Mouse (Mus musculus) liver, adult (tissue): ENCODE results near the gene Klk12.

Experiments used
- GATA4 ChIP-seq: IDR thresholded peaks from 2 replicates; pipeline ENCODE4 v1.6.1; 2014; ENCODE audit warnings: mild to moderate bottlenecking, low read length; ENCODE audit not compliant: insufficient replicate concordance

Gene Klk12

DNA sequence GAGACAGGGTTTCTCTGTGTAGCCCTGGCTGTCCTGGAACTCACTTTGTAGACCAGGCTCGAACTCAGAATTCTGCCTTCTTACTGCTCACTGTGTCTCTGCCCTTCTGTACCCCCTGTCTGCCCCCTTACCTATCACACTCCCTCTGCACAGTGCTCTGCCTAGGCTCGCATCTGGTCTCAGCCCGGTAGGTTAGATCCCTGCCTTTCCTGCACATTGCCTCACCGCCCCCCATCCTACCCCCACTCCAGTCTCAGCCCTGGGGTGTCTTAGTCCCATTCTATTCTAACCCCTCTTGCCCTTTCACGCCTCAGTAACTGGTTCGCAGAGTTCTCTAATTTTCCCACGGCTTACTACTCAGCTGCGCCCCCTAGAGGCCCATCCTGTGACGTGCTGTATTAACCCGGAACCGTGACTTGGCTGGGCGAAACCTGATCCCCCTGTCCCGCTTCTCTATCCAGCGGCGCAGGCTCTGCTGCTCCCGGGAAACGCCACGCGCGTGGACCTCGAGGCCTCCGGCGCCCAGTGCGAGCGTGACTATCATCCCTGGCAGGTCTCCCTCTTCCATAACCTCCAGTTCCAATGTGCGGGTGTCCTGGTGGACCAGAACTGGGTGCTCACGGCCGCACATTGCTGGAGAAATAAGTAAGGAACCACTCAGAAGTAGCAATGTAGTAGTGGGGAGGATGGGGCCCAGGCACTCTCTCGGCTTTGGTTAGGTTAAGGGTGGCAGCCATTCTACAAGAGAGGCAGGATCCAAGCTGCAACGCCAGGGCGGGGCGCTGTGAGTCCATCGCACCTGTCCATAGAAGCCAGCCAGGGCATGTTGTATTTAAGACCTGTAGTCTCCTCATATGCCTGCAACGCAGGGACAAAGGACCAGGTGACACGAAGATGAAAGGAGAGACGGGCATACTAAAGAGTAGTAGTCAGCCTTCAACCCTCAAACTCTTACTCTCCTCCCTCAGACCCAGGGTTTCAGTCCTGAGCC, 13.9 kb downstream of the Klk12 start:
- no peak for TF ChIP-seq GATA4

DNA sequence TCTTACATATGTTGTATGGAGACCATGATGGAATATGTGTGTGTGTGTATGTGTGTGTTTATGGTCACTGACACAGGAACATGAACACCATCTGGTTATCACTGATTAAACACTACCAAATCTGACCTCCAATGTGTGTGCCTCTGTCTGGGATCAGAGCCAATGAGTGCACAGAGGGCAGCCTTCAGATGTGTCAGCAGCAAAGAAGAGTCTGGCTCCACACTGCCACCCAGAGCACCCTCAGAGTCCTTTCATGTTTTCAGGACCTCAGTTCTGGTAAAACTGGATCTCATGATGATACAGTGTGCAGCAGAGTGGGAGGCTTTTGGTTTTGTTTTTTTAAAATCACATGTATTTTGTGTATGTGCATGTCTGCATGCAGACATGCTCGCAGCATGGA, 16.6 kb downstream of the Klk12 start:
- TF ChIP-seq GATA4, result no peak

DNA sequence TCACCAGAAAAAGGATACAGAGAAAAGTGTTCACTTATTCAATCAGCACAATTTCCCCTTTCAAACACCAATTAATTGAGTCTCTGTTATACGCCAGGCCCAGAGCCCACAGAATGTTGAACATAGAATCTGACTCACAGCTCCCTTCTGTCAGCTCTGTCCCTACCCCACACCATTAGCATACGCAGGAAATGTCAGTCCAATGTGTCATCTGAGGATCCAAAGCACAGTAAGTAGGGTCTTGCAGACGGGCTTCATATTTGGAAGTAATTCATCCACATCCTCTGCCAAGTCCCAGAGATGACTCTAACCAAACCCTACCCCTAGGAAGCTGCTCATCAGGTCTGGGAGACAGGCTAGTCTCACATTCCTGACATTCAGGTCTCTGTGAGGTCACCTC, 19.4 kb downstream of the Klk12 start:
- TF ChIP-seq GATA4, result no peak

DNA sequence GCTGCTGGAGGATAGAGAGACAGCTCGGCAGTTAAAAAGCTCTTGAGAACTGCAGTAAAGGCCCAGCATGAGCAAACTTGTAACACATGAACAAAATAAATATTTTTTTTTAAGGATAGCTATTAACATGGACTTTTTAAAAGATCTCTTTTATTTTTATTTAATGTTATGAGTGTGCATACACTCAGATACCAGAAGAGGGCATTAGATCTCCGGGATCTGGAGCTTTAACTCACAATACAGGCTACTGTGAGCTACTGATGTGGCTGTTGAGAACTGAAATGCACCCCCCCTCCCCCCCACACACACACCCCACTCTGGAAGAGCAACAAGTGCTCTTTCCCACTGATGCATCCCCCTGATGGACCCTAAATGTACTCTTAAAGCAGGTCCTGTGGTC, 20.6 kb downstream of the Klk12 start:
- no peak for TF ChIP-seq GATA4

DNA sequence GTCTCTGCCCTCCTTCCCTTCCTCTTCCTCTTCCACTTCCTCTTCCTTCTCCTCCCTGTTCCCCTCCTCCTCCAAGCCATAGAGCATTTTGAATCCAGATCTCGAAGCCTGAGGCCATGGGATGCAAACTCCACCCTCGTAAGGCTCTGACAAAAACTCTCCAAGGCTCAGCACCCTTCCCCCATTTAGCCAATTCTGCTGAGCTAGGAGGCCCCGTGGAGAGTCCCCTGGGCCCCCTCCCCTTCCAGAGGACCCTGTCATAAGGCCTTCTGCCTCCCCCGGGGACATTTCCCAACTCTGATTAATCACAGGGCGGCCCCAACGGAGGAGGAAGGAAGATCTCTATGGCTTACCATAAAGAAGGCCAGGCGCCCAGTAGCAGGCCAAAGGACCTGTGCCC, 22.9 kb downstream of the Klk12 start, which contains the start of gene Klk9:
TSS of gene Klk9 (plus strand) at position 301 of the 400 bp plus-strand sequence.
- no peak for TF ChIP-seq GATA4

DNA sequence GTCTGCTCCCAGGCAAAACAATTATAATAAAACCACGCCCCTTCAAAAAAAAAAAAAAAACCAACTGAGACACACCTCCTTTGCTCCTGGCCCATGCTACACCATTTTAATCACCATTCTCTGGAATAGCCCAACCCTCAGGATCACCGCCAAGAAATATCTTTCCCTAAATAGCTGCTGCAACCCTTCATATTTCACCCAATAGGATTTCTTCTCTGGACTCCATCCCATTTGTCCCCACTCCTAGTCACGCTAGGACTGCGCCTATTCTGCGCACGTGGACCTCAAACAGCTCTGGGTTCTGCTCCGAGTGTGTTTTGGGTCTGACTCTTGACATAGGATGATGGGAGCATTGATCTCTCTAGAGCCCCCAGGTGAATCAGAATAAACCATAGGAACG, 27.7 kb downstream of the Klk12 start:
- TF ChIP-seq GATA4, result no peak

DNA sequence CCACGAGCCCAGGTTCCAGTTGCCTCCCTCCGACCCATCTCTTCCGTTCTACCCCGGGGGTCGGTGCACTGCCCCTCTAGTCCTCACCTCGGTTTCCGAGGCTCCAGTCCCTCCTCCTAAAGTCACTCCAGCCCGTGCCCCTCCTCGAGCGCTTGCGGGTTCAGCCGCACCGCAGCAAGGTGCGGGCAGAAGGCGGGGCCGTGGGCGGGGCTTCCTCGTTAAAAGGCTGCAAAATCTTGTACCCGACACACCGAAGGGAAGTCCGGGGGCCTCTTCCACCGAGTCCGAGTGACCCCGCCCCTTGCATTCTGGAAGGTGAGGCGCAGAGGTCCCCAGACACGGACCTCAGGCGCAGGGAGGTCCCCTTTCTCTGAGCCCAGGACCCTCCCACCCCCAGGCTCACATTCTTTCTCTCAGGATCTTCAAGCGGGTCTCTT, 28.7 kb downstream of the Klk12 start, which contains the start of gene Klk8:
TSS of gene Klk8 (plus strand) at position 245 of the 437 bp plus-strand sequence.
- TF ChIP-seq GATA4, result no peak

DNA sequence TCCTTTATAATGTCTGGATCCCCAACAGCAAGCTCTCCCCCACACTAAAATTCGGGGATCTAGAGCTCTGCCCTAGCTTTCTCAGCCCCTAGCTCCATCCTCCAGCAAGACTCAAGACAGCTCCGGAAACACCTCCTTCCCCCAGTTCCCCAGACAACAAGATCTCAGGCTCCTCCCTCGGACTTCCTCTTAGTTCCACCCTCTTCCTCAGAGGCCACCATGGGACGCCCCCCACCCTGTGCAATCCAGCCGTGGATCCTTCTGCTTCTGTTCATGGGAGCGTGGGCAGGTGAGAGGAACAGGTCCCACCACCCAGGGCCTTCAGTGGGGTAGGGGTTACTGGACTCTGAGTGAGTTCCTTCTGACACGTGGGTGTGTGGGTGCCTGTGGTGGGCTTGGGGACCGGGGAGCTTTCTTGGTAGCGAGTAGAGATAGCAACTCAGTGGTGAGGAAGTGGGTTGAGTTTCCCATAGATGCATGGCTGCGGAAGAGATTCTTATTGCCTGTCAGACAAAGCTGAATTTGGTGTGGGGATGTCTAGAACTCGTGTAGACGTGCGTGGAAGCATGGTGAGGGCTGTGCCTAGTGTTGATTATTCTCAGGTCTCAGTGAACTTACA, 29.3 kb downstream of the Klk12 start:
- no peak for TF ChIP-seq GATA4

DNA sequence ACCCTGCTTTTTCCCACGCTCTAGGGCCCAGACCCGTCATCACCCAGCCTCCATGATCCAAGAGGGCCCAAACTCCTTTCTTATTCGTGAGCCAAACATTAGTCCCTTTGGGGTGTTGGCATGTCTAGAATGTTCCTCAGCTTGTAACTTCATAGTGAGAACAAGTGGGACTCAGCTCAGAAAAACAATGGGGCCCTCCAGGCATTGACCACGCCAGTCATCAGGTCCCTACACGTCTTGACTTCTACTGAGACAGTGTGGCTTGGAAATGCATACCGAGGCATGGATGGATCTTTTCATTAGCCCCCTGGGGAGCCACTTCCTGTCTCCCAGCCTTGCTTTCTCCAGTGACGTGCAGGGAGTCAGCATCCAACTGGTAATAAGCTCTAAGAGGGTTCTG, 31.2 kb downstream of the Klk12 start:
- no peak for TF ChIP-seq GATA4

DNA sequence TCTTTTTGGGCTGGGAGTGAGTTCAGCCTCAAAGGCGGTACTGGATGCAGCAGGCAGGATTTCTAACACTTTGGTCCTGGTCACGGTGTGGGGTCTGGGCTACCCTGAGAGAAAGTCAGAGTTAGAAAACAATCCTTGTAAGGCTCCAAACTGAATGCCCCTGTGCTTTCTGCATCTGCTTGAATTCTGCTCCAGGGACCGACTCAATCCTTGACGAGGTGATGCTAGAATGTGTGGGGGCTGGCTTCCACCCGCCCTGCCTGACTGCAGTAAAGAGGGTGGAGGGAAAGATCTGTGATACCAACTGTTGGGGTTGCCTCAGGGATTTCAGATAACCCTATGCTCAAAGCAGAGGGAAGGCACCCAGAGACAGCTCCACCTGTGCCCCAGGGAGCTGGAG, 42.3 kb downstream of the Klk12 start, which contains the start of gene Klk7:
TSS of gene Klk7 (plus strand) at position 301 of the 400 bp plus-strand sequence.
- TF ChIP-seq GATA4, result no peak

DNA sequence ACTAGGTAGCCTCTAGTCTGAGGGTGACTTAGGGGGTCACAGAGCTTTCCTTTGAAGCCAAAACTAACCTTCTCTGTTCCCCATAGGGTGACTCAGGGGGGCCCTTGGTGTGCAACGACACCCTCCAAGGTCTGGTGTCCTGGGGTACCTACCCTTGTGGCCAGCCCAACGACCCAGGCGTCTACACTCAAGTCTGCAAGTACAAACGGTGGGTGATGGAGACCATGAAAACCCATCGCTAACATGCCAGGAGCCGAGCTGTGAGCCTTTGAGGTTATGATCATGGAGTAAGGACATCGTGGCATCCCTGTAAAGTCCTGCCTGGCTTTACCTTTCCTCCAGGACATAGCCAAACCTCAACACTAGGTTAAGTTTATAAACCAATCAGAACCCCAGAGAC, 46.5 kb downstream of the Klk12 start:
- TF ChIP-seq GATA4, result no peak

DNA sequence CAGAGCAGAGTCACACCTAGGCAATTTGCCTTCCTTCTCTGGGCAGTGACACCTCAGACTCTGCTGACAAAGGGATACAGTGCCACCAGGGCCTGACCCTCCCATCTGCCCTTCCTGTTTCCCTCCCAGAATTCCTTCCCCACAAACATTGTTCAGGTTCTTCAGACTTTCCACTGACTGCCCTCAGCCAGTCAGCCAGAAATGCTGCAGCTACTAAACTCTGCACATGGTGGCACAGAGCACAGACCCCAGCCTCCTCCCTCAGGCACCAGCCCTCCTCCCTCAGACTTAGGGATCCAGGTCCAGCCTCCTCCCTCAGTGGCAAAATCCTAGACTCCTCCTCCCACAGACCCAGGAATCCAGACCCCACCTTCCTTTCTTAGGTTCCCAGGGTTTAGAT, 48.0 kb downstream of the Klk12 start:
- TF ChIP-seq GATA4, result no peak

DNA sequence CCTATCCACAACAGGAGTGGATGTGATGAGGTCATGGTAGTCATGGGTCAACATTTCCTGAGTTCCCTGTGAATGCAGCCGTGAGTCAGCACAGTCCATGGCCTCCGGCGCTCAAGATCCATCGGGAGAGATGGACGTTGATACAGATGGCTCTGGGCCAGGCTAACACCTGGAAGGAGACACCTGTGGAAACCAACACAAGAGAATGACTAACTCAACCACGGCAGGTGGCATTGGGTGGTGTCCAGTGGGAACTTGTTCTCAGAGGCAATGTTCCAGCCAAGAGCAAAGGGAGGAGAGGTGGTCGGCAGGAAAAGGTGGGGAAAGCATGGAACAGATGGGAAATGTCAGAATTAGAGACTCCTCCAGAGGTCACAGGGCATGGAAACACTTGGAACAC, 52.9 kb downstream of the Klk12 start:
- TF ChIP-seq GATA4, result no peak
